Mouse (Mus musculus): ENCODE results near the gene Dtnb. TPM values are rescaled to one million over a fixed set of nuclear protein-coding genes. Genes with fewer than 3 reads are reported as not detected.

Dtnb gene
- polyA plus RNA-seq, 1 experiment from 2014 or later, result 12.8 TPM

DNA sequence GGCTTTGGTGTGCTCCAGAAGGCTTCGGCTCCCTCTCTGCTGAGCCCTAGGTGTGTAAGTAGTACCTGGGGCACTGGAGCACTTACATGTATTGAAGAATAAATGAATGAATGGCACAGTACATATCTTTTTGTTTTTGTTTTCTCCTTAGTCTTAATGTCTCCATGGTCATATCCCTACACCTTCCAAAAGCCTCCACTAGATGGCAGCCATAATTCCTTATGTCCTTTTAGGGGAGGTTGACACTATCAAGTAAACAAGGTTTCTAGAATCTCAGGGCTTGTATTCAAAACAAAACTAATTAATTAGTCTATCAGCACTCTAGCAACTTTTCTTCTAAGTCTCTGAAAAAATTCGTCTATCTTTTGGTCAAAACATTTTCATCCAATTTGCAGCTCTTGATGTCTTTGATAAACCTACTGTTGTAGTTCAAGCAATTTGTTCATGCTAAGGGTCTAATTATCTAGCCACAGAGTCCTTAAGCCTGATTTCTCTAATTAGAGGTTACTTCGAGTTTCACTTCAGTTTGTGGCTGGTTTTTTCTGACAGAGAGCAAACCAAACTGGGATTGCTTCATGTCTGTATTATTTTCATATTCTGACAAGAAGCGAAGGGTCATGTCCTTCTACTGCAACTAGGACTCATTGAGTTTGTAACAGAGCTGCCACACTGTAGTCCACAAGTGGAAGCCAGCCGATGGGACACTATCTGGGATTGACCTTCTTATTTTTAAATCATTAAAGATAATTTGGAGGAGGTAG, 123.7 kb downstream of the Dtnb start:
- ATAC-seq (replicated peaks; ENCODE audit: insufficient number of reproducible peaks, insufficient read depth, low FRiP score, low read depth), result no peak
- 54% methylated on average over 5 of the region's 5 CpGs for WGBS

DNA sequence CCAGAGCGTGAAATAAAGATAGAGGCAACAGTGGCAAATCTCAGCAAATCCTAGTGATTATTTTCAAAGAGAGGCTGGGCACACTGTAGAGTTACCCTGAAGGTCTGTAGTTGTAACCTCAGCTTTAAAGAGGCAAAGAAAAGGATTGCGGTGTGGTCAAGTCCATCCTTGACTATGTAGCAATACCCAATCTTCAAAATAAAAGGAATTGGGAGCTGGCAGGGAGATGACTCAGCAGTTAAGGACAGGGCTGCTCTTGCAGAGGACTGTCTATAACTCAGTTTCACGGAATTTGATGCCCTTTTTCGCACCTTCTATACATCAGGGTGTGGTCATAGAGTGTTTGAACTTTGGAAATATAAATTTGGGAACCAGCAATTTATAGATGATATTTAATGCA, 128.3 kb downstream of the Dtnb start:
- ATAC-seq (replicated peaks; ENCODE audit: insufficient number of reproducible peaks, insufficient read depth, low FRiP score, low read depth), result no peak
- Histone ChIP-seq H3K9me3 (replicated peaks) (no peaks in the 10 kb centered on the region), H3K4me3 (no peak overlapping the region), H3K27me3 (no peaks in the 10 kb centered on the region), H3K9ac (no peak overlapping the region), H3K36me3 (no peaks in the 10 kb centered on the region), H3K27ac (no peak overlapping the region), H3K4me1 (replicated peaks) (no peaks in the 10 kb centered on the region), H3K4me2 (no peak overlapping the region)
- 84% methylated on average over 4 of the region's 4 CpGs for WGBS

More for the DNA sequence above, 123.7 kb downstream of the Dtnb start:
- Histone ChIP-seq H3K4me2 (no peak overlapping the region), H3K9me3 (replicated peaks) (no peaks in the 10 kb centered on the region), H3K4me3 (no peak overlapping the region), H3K36me3 (no peaks in the 10 kb centered on the region), H3K9ac (no peak overlapping the region), H3K4me1 (replicated peaks) (no peaks in the 10 kb centered on the region), H3K27me3 (no peaks in the 10 kb centered on the region), H3K27ac (no peak overlapping the region)

DNA sequence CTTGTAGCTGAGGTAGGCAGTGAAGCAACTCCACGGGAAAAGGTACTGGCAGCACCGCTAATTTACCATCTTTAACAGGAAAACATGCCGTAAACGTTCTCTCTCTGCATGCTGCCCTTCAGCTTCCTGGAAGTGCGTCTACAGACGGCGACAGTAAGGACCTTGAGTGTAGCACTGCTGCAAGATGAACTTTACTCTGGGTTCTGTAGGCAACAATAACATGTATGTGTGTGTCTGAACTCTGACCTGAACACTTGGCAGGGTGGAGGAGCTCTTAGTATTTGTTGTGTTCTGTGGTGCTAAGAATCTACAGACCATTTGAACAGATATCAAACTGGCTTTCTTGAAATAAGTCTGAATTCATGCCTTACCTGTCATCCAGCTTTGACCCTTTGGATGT, 130.7 kb downstream of the Dtnb start:
- Histone ChIP-seq H3K4me2 (no peak overlapping the region), H3K9me3 (replicated peaks) (no peaks in the 10 kb centered on the region), H3K4me1 (replicated peaks) (no peaks in the 10 kb centered on the region), H3K9ac (no peak overlapping the region), H3K27me3 (no peaks in the 10 kb centered on the region), H3K4me3 (no peak overlapping the region), H3K36me3 (no peaks in the 10 kb centered on the region), H3K27ac (no peak overlapping the region)
- WGBS, result 89% methylated on average over 7 of the region's 7 CpGs
- no peak for ATAC-seq (replicated peaks; ENCODE audit: insufficient number of reproducible peaks, insufficient read depth, low FRiP score, low read depth)

DNA sequence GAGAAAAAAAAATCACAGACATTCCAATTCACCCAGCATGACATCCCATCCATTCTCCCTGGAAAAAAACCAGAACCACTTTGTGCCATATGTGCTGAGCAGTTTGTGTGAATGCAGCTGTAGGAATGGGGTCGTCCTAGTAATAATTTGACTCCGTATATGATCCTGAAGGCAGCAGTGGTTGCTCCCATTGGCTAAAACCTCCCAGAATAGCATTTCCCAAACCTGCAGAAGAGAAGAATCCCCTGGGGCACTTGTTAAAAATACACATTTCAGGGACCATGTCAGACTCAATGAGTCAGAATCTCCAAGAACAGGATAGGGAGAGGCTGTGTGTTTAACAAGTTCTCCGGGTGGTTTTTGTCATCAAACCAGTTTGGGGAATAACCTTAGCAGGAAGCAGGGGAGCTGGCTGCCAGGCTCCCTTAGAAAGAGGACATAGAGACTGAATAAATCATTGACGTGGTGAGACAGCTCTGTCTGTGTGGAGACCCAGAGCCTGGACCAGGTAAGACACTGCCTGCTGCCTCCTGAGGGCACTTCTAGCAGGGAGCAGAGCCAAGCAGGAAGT, 147.1 kb downstream of the Dtnb start:
- no peak for ATAC-seq (replicated peaks; ENCODE audit: insufficient number of reproducible peaks, insufficient read depth, low FRiP score, low read depth)
- no peak overlapping the region for H3K4me2 ChIP-seq
- H3K4me3 ChIP-seq, result no peak overlapping the region
- WGBS, result 34% methylated on average over 4 of the region's 4 CpGs
- no peak overlapping the region for H3K27ac ChIP-seq
- no peaks in the 10 kb centered on the region for H3K36me3 ChIP-seq
- peaks cover 24% of the 10 kb centered on the region for H3K4me1 ChIP-seq (replicated peaks)
- no peaks in the 10 kb centered on the region for H3K9me3 ChIP-seq (replicated peaks)
- no peaks in the 10 kb centered on the region for H3K27me3 ChIP-seq
- H3K9ac ChIP-seq, result no peak overlapping the region

DNA sequence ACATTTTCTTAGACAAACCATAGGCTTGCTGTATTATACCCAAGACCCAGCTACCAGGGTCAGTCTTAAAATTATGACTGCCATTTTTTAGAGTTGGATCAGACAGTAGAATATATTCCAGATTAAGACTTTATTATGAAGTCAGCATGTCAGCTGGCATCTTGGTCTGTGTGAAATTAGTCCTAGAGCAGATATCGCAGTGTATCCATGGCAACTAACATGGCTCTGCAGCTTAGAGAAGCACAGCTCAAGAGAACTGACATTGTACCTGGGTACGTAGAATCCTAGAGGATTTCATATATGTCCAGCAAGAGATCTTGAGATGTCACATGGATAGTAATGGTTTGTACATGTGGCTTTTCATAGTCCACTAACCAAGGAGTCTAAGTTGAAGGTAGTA, 148.3 kb downstream of the Dtnb start:
- no peak overlapping the region for H3K4me3 ChIP-seq
- H3K4me1 ChIP-seq (replicated peaks), result peaks cover 32% of the 10 kb centered on the region
- no peak overlapping the region for H3K9ac ChIP-seq
- H3K36me3 ChIP-seq, result no peaks in the 10 kb centered on the region
- 92% methylated on average over 2 of the region's 2 CpGs for WGBS
- no peak overlapping the region for H3K27ac ChIP-seq
- H3K9me3 ChIP-seq (replicated peaks), result no peaks in the 10 kb centered on the region
- no peak for ATAC-seq (replicated peaks; ENCODE audit: insufficient number of reproducible peaks, insufficient read depth, low FRiP score, low read depth)
- H3K27me3 ChIP-seq, result no peaks in the 10 kb centered on the region
- no peak overlapping the region for H3K4me2 ChIP-seq

DNA sequence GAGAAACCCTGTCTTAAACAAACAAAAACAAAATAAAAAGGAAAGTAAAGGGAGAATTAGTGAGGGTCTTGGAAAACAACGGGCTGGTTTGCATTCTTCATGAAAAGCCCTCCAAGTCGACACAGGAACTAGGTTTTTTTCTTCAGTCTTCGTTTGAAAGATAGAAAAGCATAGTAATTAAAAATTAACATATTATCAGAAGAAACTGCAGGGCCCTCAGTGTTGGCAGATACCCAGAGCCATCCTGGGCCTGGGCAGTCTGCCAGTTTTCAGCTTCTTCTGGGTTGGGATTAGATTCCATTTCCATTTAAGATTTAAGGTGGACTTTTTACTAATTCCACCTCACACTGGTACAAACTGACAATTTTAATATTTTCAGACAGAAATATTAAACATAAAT, 151.6 kb downstream of the Dtnb start:
- H3K27me3 ChIP-seq, result no peaks in the 10 kb centered on the region
- WGBS, result 23% methylated on average over 3 of the region's 3 CpGs
- no peak overlapping the region for H3K4me2 ChIP-seq
- H3K9ac ChIP-seq, result no peak overlapping the region
- no peaks in the 10 kb centered on the region for H3K36me3 ChIP-seq
- H3K27ac ChIP-seq, result peak overlapping the region; percentile 56
- peaks cover 33% of the 10 kb centered on the region for H3K4me1 ChIP-seq (replicated peaks)
- no peak for ATAC-seq (replicated peaks; ENCODE audit: insufficient number of reproducible peaks, insufficient read depth, low FRiP score, low read depth)
- H3K4me3 ChIP-seq, result no peak overlapping the region
- no peaks in the 10 kb centered on the region for H3K9me3 ChIP-seq (replicated peaks)

DNA sequence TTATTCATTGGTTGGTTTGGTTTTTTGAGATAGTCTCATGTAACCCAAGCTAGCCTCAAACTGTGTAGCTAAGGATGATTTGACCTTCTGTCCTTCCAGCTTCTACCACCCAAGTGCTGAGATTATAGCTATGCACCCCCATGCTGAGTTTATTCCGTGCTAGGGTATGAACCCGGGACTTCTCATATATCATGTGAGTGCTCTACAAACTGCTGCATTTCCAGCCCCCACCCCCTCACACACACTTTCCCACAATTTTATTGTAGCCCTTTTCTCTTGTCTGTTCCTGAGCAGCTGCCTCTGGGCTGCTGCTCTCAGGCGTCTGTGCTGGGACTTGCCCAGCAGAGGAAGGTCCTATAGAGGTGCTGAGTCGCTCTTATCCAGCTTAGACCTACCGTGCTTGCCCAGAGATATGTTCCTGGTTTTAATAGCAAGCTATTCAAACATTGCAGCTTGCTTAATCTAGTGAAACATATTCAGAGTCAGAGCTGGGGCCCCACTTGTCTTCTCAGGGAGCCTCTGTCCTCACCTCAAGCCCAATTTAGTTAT, 152.7 kb downstream of the Dtnb start:
- Histone ChIP-seq H3K27me3 (no peaks in the 10 kb centered on the region), H3K4me3 (no peak overlapping the region), H3K9ac (no peak overlapping the region), H3K9me3 (replicated peaks) (no peaks in the 10 kb centered on the region), H3K27ac (peak overlapping the region; percentile 64), H3K36me3 (no peaks in the 10 kb centered on the region), H3K4me1 (replicated peaks) (peaks cover 27% of the 10 kb centered on the region), H3K4me2 (no peak overlapping the region)
- no peak for ATAC-seq (replicated peaks; ENCODE audit: insufficient number of reproducible peaks, insufficient read depth, low FRiP score, low read depth)
- 26% methylated on average over 5 of the region's 5 CpGs for WGBS

DNA sequence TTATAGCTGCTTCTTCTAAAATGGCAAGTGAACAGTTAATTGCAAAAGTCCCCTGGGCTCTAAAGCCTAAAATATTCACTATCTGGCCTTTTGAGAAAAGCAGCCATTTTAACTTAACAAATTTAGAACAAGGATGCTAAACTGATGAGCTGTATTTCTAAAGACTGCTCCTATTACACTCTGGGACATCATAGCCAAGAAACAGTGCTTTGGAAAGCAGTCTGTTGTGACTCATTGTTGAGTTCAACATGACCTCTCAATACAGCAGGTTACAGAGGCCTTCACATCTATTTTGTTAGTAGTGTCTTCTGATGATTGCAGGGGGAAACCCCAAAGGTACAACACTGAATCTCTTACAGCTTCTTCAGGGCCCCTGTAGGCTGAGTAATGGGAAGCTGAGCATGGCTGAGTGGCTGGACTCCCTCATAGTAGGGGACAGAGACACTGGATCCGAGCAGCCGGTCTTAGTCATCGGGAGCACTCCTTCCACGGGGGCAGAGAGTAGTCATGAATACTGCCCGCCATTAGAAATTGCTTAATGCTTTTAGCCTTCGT, 157.4 kb downstream of the Dtnb start:
- 79% methylated on average over 6 of the region's 6 CpGs for WGBS

DNA sequence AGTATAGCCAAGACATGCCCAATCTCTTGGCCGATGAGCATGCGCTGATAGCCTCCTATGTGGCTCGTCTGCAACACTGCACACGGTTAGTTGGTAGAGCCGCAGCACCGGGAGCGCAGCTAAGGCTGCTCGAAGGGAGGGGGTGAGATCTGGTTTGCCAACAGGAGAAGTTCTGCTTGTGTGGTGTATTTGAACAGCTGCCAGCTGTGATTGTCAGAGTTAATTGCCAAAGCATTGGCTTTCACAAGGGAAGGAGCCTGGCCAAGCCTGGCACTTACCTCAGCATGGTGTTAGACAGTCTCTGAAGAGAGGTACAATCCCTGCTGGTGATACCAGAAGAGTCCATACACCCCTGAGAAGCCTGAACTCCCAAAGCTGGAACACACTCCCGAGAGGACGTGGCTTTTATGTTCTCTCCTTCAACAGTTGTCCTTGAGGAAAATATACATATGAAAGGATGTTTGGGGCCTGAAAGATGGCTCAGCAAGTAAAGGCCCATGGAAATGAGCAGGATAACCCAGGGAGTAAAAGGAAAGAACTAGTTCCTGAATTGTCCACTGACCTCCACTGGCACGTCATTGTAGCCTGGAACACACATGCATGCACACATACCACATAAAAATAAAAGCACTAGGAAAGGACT, 160.6 kb downstream of the Dtnb start:
- H3K4me2 ChIP-seq, result no peak overlapping the region
- peaks cover 11% of the 10 kb centered on the region for H3K4me1 ChIP-seq (replicated peaks)
- H3K9ac ChIP-seq, result no peak overlapping the region
- H3K27ac ChIP-seq, result peak overlapping the region; percentile 55
- no peaks in the 10 kb centered on the region for H3K36me3 ChIP-seq
- ATAC-seq (replicated peaks; ENCODE audit: insufficient number of reproducible peaks, insufficient read depth, low FRiP score, low read depth), result no peak
- no peaks in the 10 kb centered on the region for H3K27me3 ChIP-seq
- H3K9me3 ChIP-seq (replicated peaks), result no peaks in the 10 kb centered on the region
- no peak overlapping the region for H3K4me3 ChIP-seq
- 49% methylated on average over 11 of the region's 11 CpGs for WGBS

More for the DNA sequence above, 157.4 kb downstream of the Dtnb start:
- Histone ChIP-seq H3K36me3 (no peaks in the 10 kb centered on the region), H3K4me3 (no peak overlapping the region), H3K4me1 (replicated peaks) (peaks cover 22% of the 10 kb centered on the region), H3K9ac (no peak overlapping the region), H3K27ac (no peak overlapping the region), H3K9me3 (replicated peaks) (no peaks in the 10 kb centered on the region), H3K27me3 (no peaks in the 10 kb centered on the region), H3K4me2 (no peak overlapping the region)
- ATAC-seq (replicated peaks; ENCODE audit: insufficient number of reproducible peaks, insufficient read depth, low FRiP score, low read depth), result no peak

DNA sequence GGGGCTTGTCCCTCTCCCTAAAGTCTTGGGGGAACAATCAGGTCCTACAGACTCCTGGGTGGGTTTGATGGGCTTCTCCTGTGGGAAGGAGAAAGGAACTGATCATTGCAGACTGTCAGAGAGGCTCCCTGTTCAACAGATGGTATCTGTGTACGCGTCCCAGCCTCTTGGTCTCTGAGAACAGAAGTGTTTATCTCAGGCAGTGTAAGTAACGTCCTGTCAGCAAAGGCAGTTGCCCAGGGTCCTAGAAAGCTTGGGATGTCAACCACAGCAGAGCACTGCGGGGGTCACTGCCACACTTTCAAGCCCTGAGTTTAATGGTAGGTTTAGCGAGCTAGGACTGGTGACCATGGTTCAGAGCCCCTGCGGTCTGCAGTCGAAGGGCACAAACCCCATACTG, 161.1 kb downstream of the Dtnb start:
- Histone ChIP-seq H3K9ac (no peak overlapping the region), H3K27ac (peak overlapping the region; percentile 55; the same call in 1 of the 2 replicates), H3K36me3 (no peaks in the 10 kb centered on the region), H3K9me3 (replicated peaks) (no peaks in the 10 kb centered on the region), H3K4me1 (replicated peaks) (peaks cover 11% of the 10 kb centered on the region), H3K4me3 (no peak overlapping the region), H3K27me3 (no peaks in the 10 kb centered on the region), H3K4me2 (no peak overlapping the region)
- no peak for ATAC-seq (replicated peaks; ENCODE audit: insufficient number of reproducible peaks, insufficient read depth, low FRiP score, low read depth)
- WGBS, result 53% methylated on average over 7 of the region's 7 CpGs

DNA sequence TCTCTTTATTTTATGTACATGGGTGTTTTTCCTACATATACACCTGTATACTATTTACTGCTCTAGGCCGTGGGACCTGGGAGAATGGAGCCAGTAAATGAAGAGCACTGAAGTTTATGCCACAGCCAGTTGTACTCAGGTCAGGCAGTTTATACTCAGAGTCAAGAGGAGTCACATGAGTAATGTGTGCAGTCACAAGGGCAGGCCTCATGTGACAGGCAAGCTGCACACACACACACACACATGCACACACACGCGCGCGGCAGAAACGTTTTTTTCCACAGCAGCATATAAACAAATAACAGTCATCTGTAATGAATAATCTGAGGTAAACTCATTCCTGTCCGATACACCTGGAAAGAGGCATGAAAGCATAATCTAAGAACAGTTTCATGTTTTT, 164.8 kb downstream of the Dtnb start:
- 84% methylated on average over 7 of the region's 7 CpGs for WGBS
- no peaks in the 10 kb centered on the region for H3K27me3 ChIP-seq
- H3K9me3 ChIP-seq (replicated peaks), result no peaks in the 10 kb centered on the region
- H3K9ac ChIP-seq, result no peak overlapping the region
- H3K36me3 ChIP-seq, result no peaks in the 10 kb centered on the region
- H3K4me2 ChIP-seq, result no peak overlapping the region
- no peak for ATAC-seq (replicated peaks; ENCODE audit: insufficient number of reproducible peaks, insufficient read depth, low FRiP score, low read depth)
- no peak overlapping the region for H3K27ac ChIP-seq
- H3K4me1 ChIP-seq (replicated peaks), result peaks cover 19% of the 10 kb centered on the region
- no peak overlapping the region for H3K4me3 ChIP-seq

Data from heart, embryonic 15.5 days (tissue).